Mouse (Mus musculus) cerebellum, adult 2 months (tissue): ENCODE data around the gene Fes.

Source experiments
- CTCF ChIP-seq: fragments of 200-500 bp; IDR thresholded peaks from 2 replicates; pipeline ENCODE4 v1.5.1; 2011; ENCODE audit warnings: low read depth, mild to moderate bottlenecking, control low read depth, low read length, moderate library complexity, borderline replicate concordance; ENCODE audit not compliant: insufficient read depth
- POLR2A ChIP-seq: fragments of 200-500 bp; IDR thresholded peaks from 2 replicates; pipeline ENCODE4 v1.6.1; 2011; ENCODE audit warnings: low read length, control low read depth, borderline replicate concordance; ENCODE audit not compliant: insufficient read depth

- TF ChIP-seq CTCF, result peak; percentile 56
- TF ChIP-seq POLR2A, result no peak
These were observed 47.0 kb downstream of the Fes start, which contains the start of gene Unc45a for GRCm38 (mm10) chr7:80340793-80341192.
